Mouse (Mus musculus) olfactory bulb, adult 2 months (tissue): ENCODE measurements at regions not wholly inside any gene's neighbourhood (a gene's known extent, or its start where the extent isn't known, plus 50 kb on each side); places are given as distances from the start of the nearest gene placed in this dataset.

Source experiments
- CTCF ChIP-seq: fragments of 200-500 bp; IDR thresholded peaks from 2 replicates; pipeline ENCODE4 v1.5.1; 2012; ENCODE audit warnings: low read depth, mild to moderate bottlenecking, low read length, moderate library complexity; ENCODE audit not compliant: insufficient read depth
- POLR2A ChIP-seq: fragments of 200-500 bp; IDR thresholded peaks from 2 replicates; pipeline ENCODE4 v1.6.1; 2012; ENCODE audit warnings: mild to moderate bottlenecking, low read depth, low read length, moderate library complexity; ENCODE audit not compliant: insufficient read depth

GRCm38 (mm10) chr16:30693839-30694527 is 94.5 kb downstream of the Fam43a start:
- TF ChIP-seq CTCF = no peak
- TF ChIP-seq POLR2A = no peak
